Mouse (Mus musculus) kidney, postnatal 10 days (tissue): ENCODE measurements at regions not wholly inside any gene's neighbourhood (a gene's known extent, or its start where the extent isn't known, plus 50 kb on each side); places are given as distances from the start of the nearest gene placed in this dataset.

Experiments used
- DNase-seq: peaks from one replicate; pipeline ENCODE4 v3.0.0; 2021; ENCODE audit warnings: mixed read lengths

DNA sequence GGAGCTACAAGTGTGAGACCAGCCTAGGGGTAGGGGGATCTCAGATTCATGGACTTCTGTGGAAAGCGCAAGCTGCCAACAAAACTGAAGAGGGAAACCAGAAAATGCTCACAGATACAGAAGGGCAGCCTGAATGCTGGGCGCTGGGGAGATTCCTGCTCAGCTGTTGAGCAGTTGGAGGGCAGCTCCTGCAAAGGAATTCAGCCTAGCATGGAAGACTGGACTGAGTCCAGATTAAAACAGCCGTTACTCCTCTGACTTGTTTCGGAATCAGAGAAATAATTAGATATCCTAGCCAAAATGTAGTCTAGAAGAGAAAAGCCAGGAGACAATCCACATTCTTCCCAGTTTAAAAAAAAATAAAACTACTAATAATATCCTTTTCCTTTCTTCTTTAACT is 83.7 kb downstream of the Asb9 start:
- peak; percentile 32 for DNase-seq
